8 mouse cellular contexts compared by ENCODE assay signal in the genomic region with DNA sequence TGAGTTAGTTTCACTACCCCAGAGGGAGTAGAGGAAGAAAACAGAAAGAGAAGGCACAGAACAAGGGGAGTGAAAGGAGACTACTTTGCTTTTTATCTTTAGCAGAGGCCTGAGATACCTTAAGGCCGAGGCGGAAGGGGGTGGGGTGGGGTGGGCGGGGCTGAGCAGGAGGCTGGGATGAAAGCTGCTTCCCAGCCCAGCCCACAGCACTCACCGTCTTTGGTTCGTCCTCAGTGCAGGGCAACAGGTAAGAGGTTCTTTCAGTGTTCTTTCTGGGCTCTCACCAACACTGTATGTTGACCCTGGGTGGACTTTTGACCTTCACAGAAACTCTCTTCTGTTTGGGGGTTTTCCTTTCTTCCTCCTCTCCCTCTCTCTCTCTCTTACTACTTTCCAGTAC. TPM values are rescaled to one million over a fixed set of nuclear protein-coding genes. Genes with fewer than 3 reads are reported as not detected.
DNase-seq lines count a peak whose midpoint lies in the region; ATAC-seq lines count a peak whose summit lies in the region.

Gene Alas2 (plus strand): TSS at position 137 of the 400 bp plus-strand sequence.

- no peaks in the 10 kb centered on the region for H3K4me1 ChIP-seq in forebrain, embryonic 13.5 days
- H3K4me1 ChIP-seq in intestine, embryonic 16.5 days (ENCODE audit: control insufficient read depth, insufficient read depth, low read length) = no peaks in the 10 kb centered on the region

- H3K9ac ChIP-seq in forebrain, embryonic 13.5 days = no peak within 1 kb of the TSS
- H3K9ac ChIP-seq in intestine, embryonic 16.5 days (ENCODE audit: low read depth, low read length) = no peak within 1 kb of the TSS

- no peak within 1 kb of the TSS for H3K4me2 ChIP-seq in forebrain, embryonic 13.5 days
- H3K4me2 ChIP-seq in intestine, embryonic 16.5 days (ENCODE audit: low read depth, low read length) = no peak within 1 kb of the TSS

- no peaks in the 10 kb centered on the region for H3K9me3 ChIP-seq in forebrain, embryonic 13.5 days (replicated peaks)
- no peaks in the 10 kb centered on the region for H3K9me3 ChIP-seq in intestine, embryonic 16.5 days (ENCODE audit: control insufficient read depth, low read length)

- H3K27ac ChIP-seq in forebrain, embryonic 13.5 days = no peak within 1 kb of the TSS
- H3K27ac ChIP-seq in intestine, embryonic 16.5 days (ENCODE audit: low read length) = no peak within 1 kb of the TSS

- ATAC-seq in forebrain, embryonic 13.5 days = no peak
- peak; percentile 63 for ATAC-seq in intestine, embryonic 16.5 days
- ATAC-seq in neutrophil, adult 5-6 weeks (ENCODE audit: extremely low read depth, insufficient number of reproducible peaks, low FRiP score, poor library complexity, severe bottlenecking) = no peak

- 57% methylated on average over 5 of the region's 5 CpGs for WGBS in forebrain, embryonic 13.5 days
- 46% methylated on average over 5 of the region's 5 CpGs for WGBS in intestine, embryonic 16.5 days

- peak; percentile 45 to 74 for DNase-seq in spleen, postnatal 4 days (ENCODE audit: low spot score in 2 of 2)
- no peak for DNase-seq in spleen, adult 12 weeks (ENCODE audit: low spot score)
- DNase-seq in layer of hippocampus, postnatal 36 days = no peak
- DNase-seq in layer of hippocampus, adult 9-10 months (ENCODE audit: low spot score) = no peak
- DNase-seq in gastrocnemius, postnatal 25 days = no peak

- H3K27me3 ChIP-seq in forebrain, embryonic 13.5 days = no peaks in the 10 kb centered on the region
- no peaks in the 10 kb centered on the region for H3K27me3 ChIP-seq in intestine, embryonic 16.5 days (replicated peaks; ENCODE audit: control insufficient read depth, insufficient read depth, low read length)

- no peak within 1 kb of the TSS for H3K4me3 ChIP-seq in forebrain, embryonic 13.5 days
- no peak within 1 kb of the TSS for H3K4me3 ChIP-seq in intestine, embryonic 16.5 days (ENCODE audit: low read length)

- no peaks in the 10 kb centered on the region; the same call in 1 of the 2 replicates for H3K36me3 ChIP-seq in forebrain, embryonic 13.5 days (ENCODE audit: poor library complexity, severe bottlenecking)
- no peaks in the 10 kb centered on the region for H3K36me3 ChIP-seq in intestine, embryonic 16.5 days (ENCODE audit: control insufficient read depth, insufficient read depth, low read length)

RNA-seq across cellular contexts. Expression of gene Alas2, which starts in this region (rescaled TPM):
- polyA plus RNA-seq in forebrain, embryonic 13.5 days (2015; fragmentation: Nextera tagmentation; extraction: Ambion mirVana) = 25.6 and 28.1 TPM in 2 replicates
- 62.7 and 79.8 TPM in 2 replicates for polyA plus RNA-seq in intestine, embryonic 16.5 days (2015; fragmentation: Nextera tagmentation; extraction: Ambion mirVana)
- total RNA-seq in neutrophil, adult 5-6 weeks (2017) = 348 and 355 TPM in 2 replicates
- 1 to 10 TPM; 3.8 to 4.5 TPM for total RNA-seq in layer of hippocampus, postnatal 36 days (2021)
- 10 to 100 TPM in 1 of 2 experiments, 1 to 10 TPM in 1; 5.6 to 27.5 TPM for total RNA-seq in gastrocnemius, postnatal 25 days (2021)

Comparison
In these comparisons a context has a peak if more than half of its experiments do, and no peak if none do; other contexts are left out.
1. RNA of gene Alas2 (total RNA-seq): 348 to 355 TPM in neutrophil, adult 5-6 weeks; 5.6 to 27.5 TPM in gastrocnemius, postnatal 25 days and 3.8 to 4.5 TPM in layer of hippocampus, postnatal 36 days; every median in the first group is over 10 times any median in the second.
2. DNase-seq: peak in spleen, postnatal 4 days (2 of 2); none in spleen, adult 12 weeks (single experiment), layer of hippocampus, postnatal 36 days (0 of 2), layer of hippocampus, adult 9-10 months (single experiment) and gastrocnemius, postnatal 25 days (single experiment).